Mouse (Mus musculus) kidney, adult 2 months (tissue): ENCODE results near the gene Csl. TPM values are rescaled to one million over a fixed set of nuclear protein-coding genes. Genes with fewer than 3 reads are reported as not detected.

Experiments
- DNase-seq: peaks from one replicate; pipeline ENCODE4 v3.0.0; 2021
- H3K27ac ChIP-seq: fragments of 200-500 bp; 2 replicates; pipeline ENCODE4 v1.5.1; 2012; ENCODE audit warnings: low read depth, low read length, control low read depth, inconsistent platforms; ENCODE audit not compliant: insufficient read depth
- H3K27me3 ChIP-seq: fragments of 200-500 bp; replicated peaks from 2 replicates; pipeline ENCODE4 v1.6.1; 2012; ENCODE audit warnings: mild to moderate bottlenecking, moderate library complexity, low read length, inconsistent platforms; ENCODE audit not compliant: control insufficient read depth, insufficient read depth
- H3K36me3 ChIP-seq: fragments of 200-500 bp; 2 replicates; pipeline ENCODE4 v1.6.1; 2012; ENCODE audit warnings: mild to moderate bottlenecking, moderate library complexity, low read length, inconsistent platforms; ENCODE audit not compliant: control insufficient read depth, insufficient read depth
- H3K4me1 ChIP-seq: fragments of 200-500 bp; 2 replicates; pipeline ENCODE4 v1.6.1; 2011; ENCODE audit warnings: low read length; ENCODE audit not compliant: control insufficient read depth, insufficient read depth
- H3K4me3 ChIP-seq: fragments of 200-500 bp; 2 replicates; pipeline ENCODE4 v1.5.1; 2011; ENCODE audit warnings: mild to moderate bottlenecking, low read depth, low read length, control low read depth; ENCODE audit not compliant: insufficient read depth
- CTCF ChIP-seq: fragments of 200-500 bp; conservative IDR thresholded peaks from 2 replicates; pipeline ENCODE4 v1.5.1; 2011; ENCODE audit warnings: low read depth, mild to moderate bottlenecking, control low read depth, low read length, moderate library complexity, mixed read lengths; ENCODE audit not compliant: insufficient read depth, insufficient read length
- POLR2A ChIP-seq: fragments of 200-500 bp; IDR thresholded peaks from one replicate; pipeline ENCODE4 v1.6.1; 2011; ENCODE audit warnings: low read depth, low read length, control low read depth
- WGBS: fragments of 180-500 bp; shearing (Covaris S2); methylation state at CpG from one replicate; pipeline ENCODE4 v1.1.7; 2018; 5-methylcytosine and 5-hydroxymethylcytosine counted together
- polyA plus RNA-seq: library from polyadenylated mRNA; depleted of rRNA; stranded (reverse); fragments of >200 nt; gene quantifications from 2 replicates; pipeline ENCODE4 v1.2.3, GENCODE M21; 2012; rRNA removed

The Csl gene
- polyA plus RNA-seq, result 0.08 and 0.09 TPM in 2 replicates

DNA sequence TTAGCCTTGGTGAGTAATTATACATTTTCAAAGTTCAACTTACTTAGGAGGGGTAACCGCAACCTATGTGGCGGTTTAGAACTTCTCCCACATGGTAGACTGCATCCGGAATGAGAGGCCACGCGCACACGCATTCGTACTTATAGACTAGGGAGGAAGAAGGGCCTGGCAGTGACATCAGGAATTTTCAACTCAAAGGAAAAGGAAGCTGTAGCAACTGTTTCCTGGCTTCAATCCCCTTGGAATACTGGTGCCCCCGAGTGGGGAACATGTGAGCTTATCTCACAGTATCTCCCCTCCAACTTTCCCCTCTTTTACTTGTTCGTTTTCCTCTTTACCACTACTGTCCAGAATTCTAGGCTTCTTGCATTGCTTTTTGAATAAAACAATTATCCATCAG is at the start of gene Csl:
Gene Csl, minus strand, starts transcription at position 101 of the 400 bp plus-strand sequence.
- Histone ChIP-seq H3K27me3 (no peaks in the 10 kb centered on the region), H3K27ac (no peak within 1 kb of the TSS), H3K4me3 (no peak within 1 kb of the TSS), H3K4me1 (no peaks in the 10 kb centered on the region), H3K36me3 (no peaks in the 10 kb centered on the region)
- 86% methylated on average over 9 of the region's 9 CpGs for WGBS
- TF ChIP-seq CTCF (no peak), POLR2A (no peak)
- no peak for DNase-seq

- no peak for TF ChIP-seq POLR2A
- no peak for TF ChIP-seq CTCF
- H3K36me3 ChIP-seq, result no peaks in the 10 kb centered on the region
- peak; percentile 18 for DNase-seq
Observed at GRCm38 (mm10) chr10:99789418-99789817, 30.0 kb upstream of the Csl start.

DNA sequence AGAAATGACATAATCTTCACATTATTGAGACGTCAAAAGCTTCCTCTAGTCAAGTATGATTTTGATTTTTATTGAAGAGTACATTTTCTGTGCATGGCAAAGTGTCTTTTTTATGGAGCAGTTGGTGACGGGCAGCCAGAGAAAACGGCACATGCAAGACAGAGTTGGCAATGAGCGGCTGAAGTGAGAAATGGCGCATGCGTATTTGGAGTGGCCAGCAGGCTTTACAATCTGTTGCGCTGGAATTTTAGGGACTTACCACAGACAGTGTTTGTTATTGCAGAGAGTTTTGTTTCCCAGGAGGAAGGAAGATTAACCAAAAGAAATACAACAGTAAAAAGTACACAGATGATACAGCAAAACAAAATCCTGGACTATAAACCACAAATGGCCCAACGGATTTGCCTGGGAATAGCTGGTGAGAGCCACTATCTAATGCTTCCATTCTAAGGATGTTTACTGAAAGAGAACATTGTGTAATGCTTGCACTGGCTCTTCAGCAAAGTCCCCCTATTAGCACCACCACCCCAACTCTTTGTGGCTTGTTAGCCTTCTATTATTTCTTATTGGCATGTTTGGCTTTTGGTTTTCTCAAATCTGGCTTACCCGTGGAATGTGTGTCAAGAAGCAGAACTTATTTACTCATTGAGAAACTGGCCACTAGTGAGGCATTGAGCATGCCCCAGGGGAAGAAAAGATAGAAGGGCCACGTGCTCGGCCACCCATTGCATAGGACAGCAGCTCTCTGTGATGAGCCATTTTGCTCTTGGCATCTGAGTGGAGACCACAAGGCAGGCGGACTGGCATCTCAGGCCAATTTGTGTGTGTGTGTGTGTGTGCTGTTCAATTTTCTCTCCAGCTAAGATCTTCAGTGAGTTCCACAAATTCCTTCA is 15.0 kb upstream of the Csl start:
- Histone ChIP-seq H3K4me1 (no peaks in the 10 kb centered on the region), H3K36me3 (no peaks in the 10 kb centered on the region), H3K4me3 (no peak overlapping the region), H3K27me3 (no peaks in the 10 kb centered on the region; the same call in 1 of the 2 replicates), H3K27ac (no peak overlapping the region)
- no peak for DNase-seq
- 85% methylated on average over 12 of the region's 12 CpGs for WGBS
- TF ChIP-seq POLR2A, result no peak

More at GRCm38 (mm10) chr10:99789418-99789817, 30.0 kb upstream of the Csl start:
- H3K27ac ChIP-seq, result no peak overlapping the region
- H3K4me1 ChIP-seq, result no peaks in the 10 kb centered on the region
- H3K4me3 ChIP-seq, result no peak overlapping the region
- no peaks in the 10 kb centered on the region for H3K27me3 ChIP-seq
- WGBS, result 47% methylated on average over 2 of the region's 2 CpGs

GRCm38 (mm10) chr10:99750146-99750545 is 9.3 kb downstream of the Csl start:
- no peak for DNase-seq
- H3K4me1 ChIP-seq, result no peaks in the 10 kb centered on the region
- H3K36me3 ChIP-seq, result no peaks in the 10 kb centered on the region
- no peak overlapping the region for H3K27ac ChIP-seq
- WGBS, result 92% methylated on average over 2 of the region's 2 CpGs
- no peak overlapping the region for H3K4me3 ChIP-seq
- no peaks in the 10 kb centered on the region for H3K27me3 ChIP-seq
- TF ChIP-seq POLR2A (no peak), CTCF (no peak)

DNA sequence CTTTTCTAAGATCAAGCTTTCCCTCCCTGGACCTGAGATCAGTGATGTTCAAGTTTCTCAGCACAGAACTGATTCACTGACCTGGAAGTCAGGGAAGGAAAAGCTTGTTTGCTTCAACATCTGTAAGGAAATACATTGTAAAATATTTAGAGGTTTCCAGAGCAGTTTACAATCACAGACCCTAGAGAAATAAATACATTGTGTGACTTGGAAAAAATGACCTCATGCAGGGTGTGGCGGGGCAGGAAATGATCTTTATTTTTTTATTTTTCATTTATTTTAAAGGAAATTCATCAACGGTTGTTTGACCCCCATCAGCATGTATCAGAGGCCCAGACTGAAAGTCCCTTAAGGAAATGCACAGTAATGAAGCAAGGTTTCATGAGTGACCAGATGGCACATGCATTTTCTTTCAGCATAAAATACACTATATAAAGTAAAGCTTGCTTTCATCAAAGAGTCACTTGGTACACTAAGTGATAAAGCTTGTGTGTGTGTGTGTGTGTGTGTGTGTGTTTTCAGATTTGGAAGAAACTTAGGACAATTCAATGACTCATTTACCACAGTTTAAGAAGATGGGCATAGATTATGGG is 10.7 kb downstream of the Csl start:
- no peak for DNase-seq
- H3K27me3 ChIP-seq, result no peaks in the 10 kb centered on the region
- H3K36me3 ChIP-seq, result no peaks in the 10 kb centered on the region
- WGBS, result 60% methylated on average over 2 of the region's 2 CpGs
- no peaks in the 10 kb centered on the region for H3K4me1 ChIP-seq
- TF ChIP-seq CTCF, result no peak
- TF ChIP-seq POLR2A, result no peak
- H3K4me3 ChIP-seq, result no peak overlapping the region
- H3K27ac ChIP-seq, result no peak overlapping the region

GRCm38 (mm10) chr10:99748009-99748408 is 11.4 kb downstream of the Csl start:
- TF ChIP-seq POLR2A (no peak), CTCF (no peak)
- Histone ChIP-seq H3K27ac (no peak overlapping the region; the same call in 1 of the 2 replicates), H3K4me1 (no peaks in the 10 kb centered on the region), H3K27me3 (no peaks in the 10 kb centered on the region), H3K4me3 (no peak overlapping the region), H3K36me3 (no peaks in the 10 kb centered on the region)
- WGBS, result 55% methylated on average over 2 of the region's 2 CpGs
- peak; percentile 21 for DNase-seq

DNA sequence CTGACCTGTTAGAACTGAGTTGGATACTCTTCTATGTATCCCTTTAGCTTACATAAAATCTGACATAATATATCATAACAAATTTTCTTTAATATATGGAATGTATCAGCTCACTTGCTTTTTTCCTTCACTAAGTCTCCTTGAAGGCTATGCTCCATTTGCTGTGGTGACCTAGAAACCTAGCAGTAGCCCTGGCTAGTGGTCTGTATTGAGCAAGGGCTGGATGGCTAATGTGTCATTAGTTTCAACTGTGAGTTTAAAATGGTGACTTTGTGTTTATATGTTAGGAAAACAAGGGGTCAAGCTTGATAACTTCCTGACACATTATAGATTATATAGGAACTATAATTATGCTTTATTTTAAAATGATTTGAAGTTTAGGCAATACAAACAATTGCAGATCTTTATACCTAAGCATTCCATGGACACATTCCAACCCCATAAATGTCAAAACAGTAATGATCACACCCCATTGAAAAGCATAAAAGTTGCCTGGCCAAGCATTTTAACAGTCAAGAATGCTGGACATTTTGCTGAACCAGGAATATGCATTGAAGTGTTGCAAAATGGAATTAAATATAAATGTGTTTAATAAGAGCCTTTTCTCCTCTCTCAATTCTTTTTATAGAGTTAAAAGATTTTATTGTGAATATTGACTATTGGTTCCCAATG is 17.7 kb downstream of the Csl start:
- DNase-seq, result no peak
- Histone ChIP-seq H3K4me1 (no peaks in the 10 kb centered on the region), H3K27me3 (no peaks in the 10 kb centered on the region), H3K36me3 (no peaks in the 10 kb centered on the region), H3K27ac (no peak overlapping the region), H3K4me3 (no peak overlapping the region)
- TF ChIP-seq POLR2A (no peak), CTCF (no peak)
